Mouse (Mus musculus): ENCODE measurements around the gene Mov10. TPM values are rescaled to one million over a fixed set of nuclear protein-coding genes. Genes with fewer than 3 reads are reported as not detected.
"Not testable (repeated sequence)": the region's sequence is repeated elsewhere in the genome, so short reads cannot be mapped to it uniquely, and the experiment has no call there.

Gene Mov10
- polyA plus RNA-seq, 1 experiment from 2014 or later: 51.8 TPM

GRCm38 (mm10) chr3:104815346-104815745 lies 3.0 kb downstream of the Mov10 start:
- no peak overlapping the region for H3K4me2 ChIP-seq (replicated peaks; ENCODE audit: low read depth, low read length)

GRCm38 (mm10) chr3:104814746-104815145 lies 3.6 kb downstream of the Mov10 start:
- no peaks in the 10 kb centered on the region; the same call in 1 of the 2 replicates for H3K36me3 ChIP-seq (ENCODE audit: control insufficient read depth, insufficient read depth, low read length)
- no peak for ATAC-seq (ENCODE audit: low FRiP score, low TSS enrichment)
- no peak overlapping the region for H3K4me3 ChIP-seq (ENCODE audit: low read length)
- WGBS: 94% methylated on average over 1 of the region's 1 CpGs
- H3K4me2 ChIP-seq (replicated peaks; ENCODE audit: low read depth, low read length): no peak overlapping the region
- no peak overlapping the region for H3K9ac ChIP-seq (ENCODE audit: low read depth, low read length)
- H3K4me1 ChIP-seq (ENCODE audit: control insufficient read depth, insufficient read depth, low read length): peaks cover 16% of the 10 kb centered on the region
- H3K27me3 ChIP-seq (ENCODE audit: control insufficient read depth, insufficient read depth, low read length): no peaks in the 10 kb centered on the region
- no peaks in the 10 kb centered on the region for H3K9me3 ChIP-seq (ENCODE audit: control insufficient read depth, low read length)
- H3K27ac ChIP-seq (ENCODE audit: low read depth, low read length): no peak overlapping the region

More at GRCm38 (mm10) chr3:104815346-104815745, 3.0 kb downstream of the Mov10 start:
- no peaks in the 10 kb centered on the region for H3K9me3 ChIP-seq (ENCODE audit: control insufficient read depth, low read length)
- H3K36me3 ChIP-seq (ENCODE audit: control insufficient read depth, insufficient read depth, low read length): no peaks in the 10 kb centered on the region; the same call in 1 of the 2 replicates
- 88% methylated on average over 2 of the region's 2 CpGs for WGBS
- H3K27ac ChIP-seq (ENCODE audit: low read depth, low read length): no peak overlapping the region
- H3K27me3 ChIP-seq (ENCODE audit: control insufficient read depth, insufficient read depth, low read length): no peaks in the 10 kb centered on the region
- no peak overlapping the region for H3K4me3 ChIP-seq (ENCODE audit: low read length)
- H3K4me1 ChIP-seq (ENCODE audit: control insufficient read depth, insufficient read depth, low read length): peaks cover 16% of the 10 kb centered on the region
- H3K9ac ChIP-seq (ENCODE audit: low read depth, low read length): no peak overlapping the region
- no peak for ATAC-seq (ENCODE audit: low FRiP score, low TSS enrichment)

GRCm38 (mm10) chr3:104813227-104813626 lies 5.1 kb downstream of the Mov10 start:
- H3K9ac ChIP-seq (ENCODE audit: low read depth, low read length); H3K27ac ChIP-seq (ENCODE audit: low read depth, low read length); H3K9me3 ChIP-seq (ENCODE audit: control insufficient read depth, low read length); H3K4me1 ChIP-seq (ENCODE audit: control insufficient read depth, insufficient read depth, low read length); H3K4me2 ChIP-seq (replicated peaks; ENCODE audit: low read depth, low read length); H3K4me3 ChIP-seq (ENCODE audit: low read length); H3K36me3 ChIP-seq (ENCODE audit: control insufficient read depth, insufficient read depth, low read length); H3K27me3 ChIP-seq (ENCODE audit: control insufficient read depth, insufficient read depth, low read length); ATAC-seq (ENCODE audit: low FRiP score, low TSS enrichment): not testable (repeated sequence)
- 95% methylated on average over 7 of the region's 7 CpGs for WGBS

- Histone ChIP-seq H3K36me3 (ENCODE audit: control insufficient read depth, insufficient read depth, low read length) (no peaks in the 10 kb centered on the region; the same call in 1 of the 2 replicates), H3K9me3 (ENCODE audit: control insufficient read depth, low read length) (no peaks in the 10 kb centered on the region), H3K27me3 (ENCODE audit: control insufficient read depth, insufficient read depth, low read length) (no peaks in the 10 kb centered on the region), H3K4me3 (ENCODE audit: low read length) (no peak overlapping the region), H3K27ac (ENCODE audit: low read depth, low read length) (no peak overlapping the region), H3K4me1 (ENCODE audit: control insufficient read depth, insufficient read depth, low read length) (peaks cover 7% of the 10 kb centered on the region), H3K9ac (ENCODE audit: low read depth, low read length) (no peak overlapping the region), H3K4me2 (replicated peaks; ENCODE audit: low read depth, low read length) (no peak overlapping the region)
- ATAC-seq (ENCODE audit: low FRiP score, low TSS enrichment): no peak
- 90% methylated on average over 4 of the region's 4 CpGs for WGBS
These were observed 6.1 kb downstream of the Mov10 start for GRCm38 (mm10) chr3:104812254-104812653.

- Histone ChIP-seq H3K4me2 (replicated peaks; ENCODE audit: low read depth, low read length) (no peak overlapping the region), H3K27ac (ENCODE audit: low read depth, low read length) (no peak overlapping the region), H3K4me3 (ENCODE audit: low read length) (no peak overlapping the region), H3K9ac (ENCODE audit: low read depth, low read length) (no peak overlapping the region), H3K9me3 (ENCODE audit: control insufficient read depth, low read length) (no peaks in the 10 kb centered on the region), H3K27me3 (ENCODE audit: control insufficient read depth, insufficient read depth, low read length) (no peaks in the 10 kb centered on the region), H3K4me1 (ENCODE audit: control insufficient read depth, insufficient read depth, low read length) (peaks cover 7% of the 10 kb centered on the region), H3K36me3 (ENCODE audit: control insufficient read depth, insufficient read depth, low read length) (no peaks in the 10 kb centered on the region; the same call in 1 of the 2 replicates)
- WGBS: 34% methylated on average over 3 of the region's 3 CpGs
- peak; percentile 51 for ATAC-seq (ENCODE audit: low FRiP score, low TSS enrichment)
These were observed 6.6 kb downstream of the Mov10 start for GRCm38 (mm10) chr3:104811752-104812151.

GRCm38 (mm10) chr3:104805539-104805938 lies 12.8 kb downstream of the Mov10 start:
- ATAC-seq (ENCODE audit: low FRiP score, low TSS enrichment): no peak
- no peak overlapping the region for H3K4me3 ChIP-seq (ENCODE audit: low read length)
- H3K27ac ChIP-seq (ENCODE audit: low read depth, low read length): no peak overlapping the region
- H3K27me3 ChIP-seq (ENCODE audit: control insufficient read depth, insufficient read depth, low read length): no peaks in the 10 kb centered on the region
- no peaks in the 10 kb centered on the region for H3K4me1 ChIP-seq (ENCODE audit: control insufficient read depth, insufficient read depth, low read length)
- 77% methylated on average over 9 of the region's 9 CpGs for WGBS
- no peak overlapping the region for H3K4me2 ChIP-seq (replicated peaks; ENCODE audit: low read depth, low read length)
- no peaks in the 10 kb centered on the region for H3K9me3 ChIP-seq (ENCODE audit: control insufficient read depth, low read length)
- no peak overlapping the region for H3K9ac ChIP-seq (ENCODE audit: low read depth, low read length)
- peaks cover 36% of the 10 kb centered on the region for H3K36me3 ChIP-seq (ENCODE audit: control insufficient read depth, insufficient read depth, low read length)

GRCm38 (mm10) chr3:104804312-104804711 lies 14.1 kb downstream of the Mov10 start:
- 93% methylated on average over 10 of the region's 10 CpGs for WGBS
- ATAC-seq (ENCODE audit: low FRiP score, low TSS enrichment): no peak
- H3K4me1 ChIP-seq (ENCODE audit: control insufficient read depth, insufficient read depth, low read length): no peaks in the 10 kb centered on the region
- H3K27me3 ChIP-seq (ENCODE audit: control insufficient read depth, insufficient read depth, low read length): no peaks in the 10 kb centered on the region
- H3K4me3 ChIP-seq (ENCODE audit: low read length): no peak overlapping the region
- H3K4me2 ChIP-seq (replicated peaks; ENCODE audit: low read depth, low read length): no peak overlapping the region
- no peak overlapping the region for H3K27ac ChIP-seq (ENCODE audit: low read depth, low read length)
- H3K9me3 ChIP-seq (ENCODE audit: control insufficient read depth, low read length): no peaks in the 10 kb centered on the region
- H3K9ac ChIP-seq (ENCODE audit: low read depth, low read length): no peak overlapping the region
- peaks cover 47% of the 10 kb centered on the region for H3K36me3 ChIP-seq (ENCODE audit: control insufficient read depth, insufficient read depth, low read length)

GRCm38 (mm10) chr3:104801481-104801880 lies 16.9 kb downstream of the Mov10 start:
- no peak for ATAC-seq (ENCODE audit: low FRiP score, low TSS enrichment)
- no peaks in the 10 kb centered on the region for H3K9me3 ChIP-seq (ENCODE audit: control insufficient read depth, low read length)
- H3K4me3 ChIP-seq (ENCODE audit: low read length): no peak overlapping the region
- H3K4me2 ChIP-seq (replicated peaks; ENCODE audit: low read depth, low read length): no peak overlapping the region
- 86% methylated on average over 6 of the region's 6 CpGs for WGBS
- peaks cover 66% of the 10 kb centered on the region for H3K36me3 ChIP-seq (ENCODE audit: control insufficient read depth, insufficient read depth, low read length)
- H3K27ac ChIP-seq (ENCODE audit: low read depth, low read length): no peak overlapping the region
- no peak overlapping the region for H3K9ac ChIP-seq (ENCODE audit: low read depth, low read length)
- H3K27me3 ChIP-seq (ENCODE audit: control insufficient read depth, insufficient read depth, low read length): no peaks in the 10 kb centered on the region
- H3K4me1 ChIP-seq (ENCODE audit: control insufficient read depth, insufficient read depth, low read length): peaks cover 3% of the 10 kb centered on the region

GRCm38 (mm10) chr3:104800681-104801080 lies 17.7 kb downstream of the Mov10 start:
- Histone ChIP-seq H3K4me3 (ENCODE audit: low read length) (no peak overlapping the region), H3K27ac (ENCODE audit: low read depth, low read length) (no peak overlapping the region), H3K36me3 (ENCODE audit: control insufficient read depth, insufficient read depth, low read length) (peaks cover 74% of the 10 kb centered on the region), H3K4me1 (ENCODE audit: control insufficient read depth, insufficient read depth, low read length) (peaks cover 9% of the 10 kb centered on the region), H3K9me3 (ENCODE audit: control insufficient read depth, low read length) (no peaks in the 10 kb centered on the region), H3K4me2 (replicated peaks; ENCODE audit: low read depth, low read length) (no peak overlapping the region), H3K27me3 (ENCODE audit: control insufficient read depth, insufficient read depth, low read length) (no peaks in the 10 kb centered on the region), H3K9ac (ENCODE audit: low read depth, low read length) (no peak overlapping the region)
- ATAC-seq (ENCODE audit: low FRiP score, low TSS enrichment): no peak
- 95% methylated on average over 11 of the region's 11 CpGs for WGBS

Data from kidney, embryonic 14.5 days (tissue).